Mouse (Mus musculus) spleen, adult 2 months (tissue): Measurements from ENCODE around the gene Kcnab1.

Experiments used
- CTCF ChIP-seq: fragments of 200-500 bp; IDR thresholded peaks from 2 replicates; pipeline ENCODE4 v1.5.1; 2011; ENCODE audit warnings: mild to moderate bottlenecking, inconsistent platforms; ENCODE audit not compliant: insufficient read depth, insufficient read length, insufficient replicate concordance; ENCODE audit errors: extremely low read depth
- POLR2A ChIP-seq: fragments of 200-500 bp; IDR thresholded peaks from 2 replicates; pipeline ENCODE4 v1.6.1; 2011; ENCODE audit warnings: low read depth, low read length, inconsistent platforms

DNA sequence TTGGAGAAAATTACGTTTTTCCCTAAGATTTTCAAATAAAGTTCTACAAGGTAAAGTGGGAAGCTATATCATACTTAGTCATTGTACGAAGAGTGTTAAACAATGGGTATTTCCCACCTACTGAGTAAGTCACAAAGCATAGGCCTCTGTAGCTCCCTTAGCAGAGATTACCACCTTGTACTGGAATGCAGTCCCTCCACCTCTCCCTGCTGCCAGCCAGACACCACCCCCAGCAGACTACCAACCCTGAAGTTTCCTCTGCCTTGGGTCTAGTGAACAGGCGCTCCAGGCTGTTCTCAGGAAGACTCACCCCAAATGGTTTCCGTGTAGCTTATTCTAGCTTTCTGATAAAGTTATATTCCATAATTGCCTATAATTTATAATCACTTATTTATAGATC is 211.8 kb downstream of the Kcnab1 start:
- no peak for TF ChIP-seq CTCF
- TF ChIP-seq POLR2A, result no peak
